Mouse (Mus musculus): Measurements from ENCODE around the gene Nf1. TPM values are rescaled to one million over a fixed set of nuclear protein-coding genes. Genes with fewer than 3 reads are reported as not detected.

Gene Nf1
- polyA plus RNA-seq, 1 experiment from 2014 or later = 6.4 TPM

GRCm38 (mm10) chr11:79306510-79306909 lies 33.0 kb upstream of the Nf1 start:
- no peak overlapping the region for H3K9ac ChIP-seq (replicated peaks)
- H3K27ac ChIP-seq (replicated peaks) = peak overlapping the region; percentile 37; the same call in 1 of the 2 replicates
- ATAC-seq (replicated peaks) = no peak
- H3K4me3 ChIP-seq = no peak overlapping the region
- H3K9me3 ChIP-seq = no peaks in the 10 kb centered on the region
- H3K36me3 ChIP-seq = no peaks in the 10 kb centered on the region
- no peaks in the 10 kb centered on the region for H3K27me3 ChIP-seq
- WGBS = 7% methylated on average over 7 of the region's 7 CpGs
- H3K4me1 ChIP-seq = peaks cover 19% of the 10 kb centered on the region
- H3K4me2 ChIP-seq (replicated peaks) = no peak overlapping the region

DNA sequence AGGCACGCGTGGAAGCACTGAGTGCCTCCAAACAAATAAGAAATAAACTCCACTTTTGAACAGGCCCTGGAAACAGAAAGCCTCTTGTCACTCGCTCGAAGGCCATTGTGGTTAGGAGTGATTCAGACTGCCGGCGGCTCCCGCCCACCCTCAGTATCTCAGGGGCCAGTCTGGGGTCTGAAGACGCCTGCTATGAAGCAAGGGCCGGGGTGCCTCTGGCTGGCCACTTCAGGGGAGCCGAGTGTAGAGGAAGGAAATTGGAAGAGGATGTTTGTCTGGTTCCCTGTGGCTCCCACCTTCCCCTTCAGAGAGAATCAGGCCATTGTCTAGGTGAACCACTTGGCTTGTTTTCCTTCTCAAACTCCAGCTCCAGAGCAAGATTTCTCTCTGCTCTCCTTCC lies 32.5 kb upstream of the Nf1 start:
- Histone ChIP-seq H3K27me3 (no peaks in the 10 kb centered on the region), H3K36me3 (no peaks in the 10 kb centered on the region), H3K9ac (replicated peaks) (no peak overlapping the region), H3K9me3 (no peaks in the 10 kb centered on the region), H3K27ac (replicated peaks) (peak overlapping the region; percentile 37; the same call in 1 of the 2 replicates), H3K4me2 (replicated peaks) (no peak overlapping the region), H3K4me3 (no peak overlapping the region), H3K4me1 (peaks cover 19% of the 10 kb centered on the region)
- ATAC-seq (replicated peaks) = no peak
- 3% methylated on average over 10 of the region's 10 CpGs for WGBS

- Histone ChIP-seq H3K27me3 (no peaks in the 10 kb centered on the region), H3K4me2 (replicated peaks) (no peak overlapping the region), H3K4me3 (no peak overlapping the region), H3K9me3 (no peaks in the 10 kb centered on the region), H3K36me3 (no peaks in the 10 kb centered on the region), H3K27ac (replicated peaks) (peak overlapping the region; percentile 37; the same call in 1 of the 2 replicates), H3K4me1 (peaks cover 19% of the 10 kb centered on the region), H3K9ac (replicated peaks) (no peak overlapping the region)
- no peak for ATAC-seq (replicated peaks)
- 36% methylated on average over 9 of the region's 9 CpGs for WGBS
Observed at GRCm38 (mm10) chr11:79307560-79308200, 31.8 kb upstream of the Nf1 start.

- ATAC-seq (replicated peaks) = no peak
- H3K9ac ChIP-seq (replicated peaks) = no peak overlapping the region
- no peaks in the 10 kb centered on the region for H3K27me3 ChIP-seq
- peaks cover 19% of the 10 kb centered on the region for H3K4me1 ChIP-seq
- 91% methylated on average over 5 of the region's 5 CpGs for WGBS
- no peaks in the 10 kb centered on the region for H3K36me3 ChIP-seq
- no peak overlapping the region for H3K27ac ChIP-seq (replicated peaks)
- H3K4me2 ChIP-seq (replicated peaks) = no peak overlapping the region
- no peaks in the 10 kb centered on the region for H3K9me3 ChIP-seq
- no peak overlapping the region for H3K4me3 ChIP-seq
Observed at GRCm38 (mm10) chr11:79310467-79310866, 29.0 kb upstream of the Nf1 start.

DNA sequence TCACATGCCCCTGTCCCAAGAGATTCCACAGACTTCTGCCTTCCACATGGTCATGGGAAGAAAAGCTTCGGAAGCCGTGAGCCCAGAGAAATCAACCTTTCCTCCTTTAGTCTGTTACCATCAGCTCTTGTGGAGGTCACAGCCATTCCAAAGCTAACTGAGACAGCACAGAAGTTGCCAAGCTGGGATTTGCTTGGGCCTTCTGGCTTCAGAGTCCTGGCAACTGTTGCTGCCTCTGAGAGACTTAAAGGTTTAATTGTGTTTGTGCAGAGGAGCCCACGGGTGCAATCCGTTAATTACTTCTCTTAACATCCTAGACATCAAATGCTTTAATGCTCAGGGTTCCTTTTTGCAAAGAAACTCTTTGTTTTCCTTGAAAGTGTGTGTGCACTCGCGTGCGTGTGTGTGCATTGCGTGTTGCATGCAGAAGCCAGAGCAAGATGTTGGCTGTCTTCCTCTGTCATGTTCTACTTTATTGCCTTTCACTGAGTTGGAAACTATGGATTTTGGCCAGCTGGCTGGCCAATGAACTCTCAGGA lies 22.6 kb upstream of the Nf1 start:
- ATAC-seq (replicated peaks) = no peak
- Histone ChIP-seq H3K4me3 (no peak overlapping the region), H3K4me2 (replicated peaks) (no peak overlapping the region), H3K4me1 (0 out of 2 replicates have a peak, but pooled peaks cover 6% of the 10 kb centered on the region), H3K27ac (replicated peaks) (no peak overlapping the region), H3K9me3 (no peaks in the 10 kb centered on the region), H3K9ac (replicated peaks) (no peak overlapping the region), H3K27me3 (no peaks in the 10 kb centered on the region), H3K36me3 (no peaks in the 10 kb centered on the region)
- 38% methylated on average over 8 of the region's 8 CpGs for WGBS

- Histone ChIP-seq H3K4me3 (no peak overlapping the region), H3K4me2 (replicated peaks) (no peak overlapping the region), H3K27ac (replicated peaks) (no peak overlapping the region), H3K36me3 (no peaks in the 10 kb centered on the region), H3K9ac (replicated peaks) (no peak overlapping the region), H3K27me3 (no peaks in the 10 kb centered on the region), H3K4me1 (0 out of 2 replicates have a peak, but pooled peaks cover 6% of the 10 kb centered on the region), H3K9me3 (no peaks in the 10 kb centered on the region)
- 79% methylated on average over 7 of the region's 7 CpGs for WGBS
- ATAC-seq (replicated peaks) = no peak
Observed at GRCm38 (mm10) chr11:79319807-79320206, 19.7 kb upstream of the Nf1 start.

DNA sequence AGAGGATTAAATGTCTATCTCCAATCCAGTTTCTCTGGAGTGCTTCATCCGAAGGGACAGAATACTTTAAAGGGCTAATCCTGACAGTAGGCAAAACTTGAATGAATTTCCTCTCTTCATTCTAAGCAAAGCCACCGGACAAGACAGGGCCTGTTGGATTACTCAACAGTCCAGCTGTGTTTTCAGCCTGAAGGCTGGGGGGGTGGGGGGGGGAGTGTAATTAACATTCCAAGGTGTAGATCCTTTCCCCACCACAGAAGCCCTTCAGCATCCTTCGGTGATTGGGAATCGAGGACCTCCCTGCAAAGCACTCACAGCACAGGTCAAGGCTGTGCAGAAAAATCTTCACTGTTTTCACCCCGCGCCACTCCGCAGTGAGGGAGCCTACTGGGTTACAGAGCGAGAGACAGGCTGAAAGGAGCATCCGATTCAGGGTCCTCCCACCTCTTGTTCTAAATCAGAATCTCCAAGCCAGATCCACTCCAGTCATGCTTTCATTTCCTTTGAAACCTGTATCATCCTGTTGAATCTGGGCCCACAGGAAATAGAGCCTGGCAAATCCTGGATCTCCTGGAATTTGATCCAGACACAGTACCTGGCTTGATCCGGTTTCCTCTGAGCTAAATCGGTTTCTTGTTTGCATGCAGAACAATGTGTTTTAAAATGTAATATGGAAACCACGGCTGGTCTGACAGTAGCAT lies 15.4 kb upstream of the Nf1 start:
- H3K4me1 ChIP-seq = no peaks in the 10 kb centered on the region
- 61% methylated on average over 12 of the region's 12 CpGs for WGBS
- no peak overlapping the region for H3K9ac ChIP-seq (replicated peaks)
- H3K4me3 ChIP-seq = no peak overlapping the region
- H3K27me3 ChIP-seq = no peaks in the 10 kb centered on the region
- no peak overlapping the region for H3K4me2 ChIP-seq (replicated peaks)
- H3K27ac ChIP-seq (replicated peaks) = no peak overlapping the region
- H3K36me3 ChIP-seq = no peaks in the 10 kb centered on the region
- no peak for ATAC-seq (replicated peaks)
- no peaks in the 10 kb centered on the region for H3K9me3 ChIP-seq

GRCm38 (mm10) chr11:79325663-79326062 lies 13.8 kb upstream of the Nf1 start:
- 90% methylated on average over 8 of the region's 8 CpGs for WGBS
- no peak for ATAC-seq (replicated peaks)
- H3K27me3 ChIP-seq = no peaks in the 10 kb centered on the region

GRCm38 (mm10) chr11:79327106-79327505 lies 12.4 kb upstream of the Nf1 start:
- no peaks in the 10 kb centered on the region for H3K36me3 ChIP-seq
- ATAC-seq (replicated peaks) = no peak
- no peaks in the 10 kb centered on the region for H3K9me3 ChIP-seq
- WGBS = 25% methylated on average over 4 of the region's 4 CpGs
- H3K4me1 ChIP-seq = no peaks in the 10 kb centered on the region
- H3K4me3 ChIP-seq = no peak overlapping the region
- H3K27ac ChIP-seq (replicated peaks) = no peak overlapping the region
- H3K4me2 ChIP-seq (replicated peaks) = no peak overlapping the region
- no peaks in the 10 kb centered on the region for H3K27me3 ChIP-seq
- no peak overlapping the region for H3K9ac ChIP-seq (replicated peaks)

More at GRCm38 (mm10) chr11:79325663-79326062, 13.8 kb upstream of the Nf1 start:
- Histone ChIP-seq H3K36me3 (no peaks in the 10 kb centered on the region), H3K9ac (replicated peaks) (no peak overlapping the region), H3K4me1 (no peaks in the 10 kb centered on the region), H3K9me3 (no peaks in the 10 kb centered on the region), H3K4me2 (replicated peaks) (no peak overlapping the region), H3K27ac (replicated peaks) (no peak overlapping the region), H3K4me3 (no peak overlapping the region)

DNA sequence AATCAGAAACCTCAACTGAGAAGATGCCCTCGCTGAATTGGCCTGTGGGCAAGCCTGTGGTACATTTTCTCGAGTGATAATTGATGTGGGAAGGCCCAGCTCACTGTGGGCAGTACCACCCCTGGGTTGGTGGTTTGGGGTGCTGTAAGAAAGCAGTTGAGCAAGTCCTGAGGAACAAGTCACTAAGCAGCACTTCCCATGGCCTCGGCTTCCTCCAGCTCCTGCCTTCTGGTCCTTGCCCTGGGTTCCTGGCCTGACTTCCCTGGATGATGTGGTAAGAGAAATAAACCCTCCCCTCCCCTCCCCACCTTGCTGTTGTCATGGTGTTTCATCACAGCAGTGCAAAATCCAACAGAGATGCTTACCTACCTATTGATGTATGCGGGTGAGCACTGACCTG lies 11.4 kb upstream of the Nf1 start:
- Histone ChIP-seq H3K36me3 (no peaks in the 10 kb centered on the region), H3K4me1 (no peaks in the 10 kb centered on the region), H3K27me3 (no peaks in the 10 kb centered on the region), H3K9ac (replicated peaks) (no peak overlapping the region), H3K27ac (replicated peaks) (no peak overlapping the region), H3K4me3 (no peak overlapping the region), H3K9me3 (no peaks in the 10 kb centered on the region), H3K4me2 (replicated peaks) (no peak overlapping the region)
- WGBS = 89% methylated on average over 4 of the region's 4 CpGs
- ATAC-seq (replicated peaks) = no peak

GRCm38 (mm10) chr11:79329585-79329984 lies 9.9 kb upstream of the Nf1 start:
- Histone ChIP-seq H3K27me3 (no peaks in the 10 kb centered on the region), H3K4me2 (replicated peaks) (no peak overlapping the region), H3K4me3 (no peak overlapping the region), H3K36me3 (no peaks in the 10 kb centered on the region), H3K4me1 (no peaks in the 10 kb centered on the region), H3K9me3 (no peaks in the 10 kb centered on the region), H3K27ac (replicated peaks) (no peak overlapping the region), H3K9ac (replicated peaks) (no peak overlapping the region)
- no peak for ATAC-seq (replicated peaks)
- 88% methylated on average over 1 of the region's 1 CpGs for WGBS

GRCm38 (mm10) chr11:79335077-79335476 lies 4.4 kb upstream of the Nf1 start:
- H3K27me3 ChIP-seq = no peaks in the 10 kb centered on the region
- 94% methylated on average over 6 of the region's 6 CpGs for WGBS
- 0 out of 2 replicates have a peak, but pooled peaks cover 7% of the 10 kb centered on the region for H3K4me1 ChIP-seq
- no peaks in the 10 kb centered on the region for H3K36me3 ChIP-seq
- H3K4me2 ChIP-seq (replicated peaks) = no peak overlapping the region
- H3K9ac ChIP-seq (replicated peaks) = no peak overlapping the region
- no peak overlapping the region for H3K27ac ChIP-seq (replicated peaks)
- no peaks in the 10 kb centered on the region for H3K9me3 ChIP-seq
- no peak for ATAC-seq (replicated peaks)
- no peak overlapping the region for H3K4me3 ChIP-seq

Measured in forebrain, embryonic 15.5 days (tissue).